Mouse (Mus musculus) monocyte, adult 2 months (primary cell): ENCODE data around the gene Hamp.

Experiments used
- DNase-seq, 2 experiments: peaks; one replicate each; pipeline ENCODE4 v3.0.0; 2022; ENCODE audit warnings: low spot score in 2 of 2, low read depth in 1 of 2

The Hamp gene

DNA sequence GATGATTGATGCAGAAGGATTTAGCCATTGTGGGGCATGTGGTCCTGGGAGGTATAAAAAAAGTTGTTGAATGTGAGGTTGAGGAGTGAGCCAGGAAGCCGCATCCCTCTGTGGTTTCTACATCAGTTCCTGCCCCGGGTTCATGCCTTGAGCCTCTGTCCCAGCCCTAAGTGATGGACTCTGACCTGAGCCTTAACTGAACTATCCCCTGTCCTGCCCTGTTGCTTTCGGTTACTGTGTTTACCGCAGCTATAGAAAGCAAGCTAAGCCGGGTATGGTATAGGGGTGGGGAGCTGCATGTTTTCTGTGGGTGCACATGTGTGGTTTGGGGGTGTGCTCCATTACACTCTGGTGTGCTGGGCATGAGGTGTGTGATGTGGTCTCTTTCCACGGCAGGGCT, 34.1 kb downstream of the Hamp start:
- DNase-seq = no peak

DNA sequence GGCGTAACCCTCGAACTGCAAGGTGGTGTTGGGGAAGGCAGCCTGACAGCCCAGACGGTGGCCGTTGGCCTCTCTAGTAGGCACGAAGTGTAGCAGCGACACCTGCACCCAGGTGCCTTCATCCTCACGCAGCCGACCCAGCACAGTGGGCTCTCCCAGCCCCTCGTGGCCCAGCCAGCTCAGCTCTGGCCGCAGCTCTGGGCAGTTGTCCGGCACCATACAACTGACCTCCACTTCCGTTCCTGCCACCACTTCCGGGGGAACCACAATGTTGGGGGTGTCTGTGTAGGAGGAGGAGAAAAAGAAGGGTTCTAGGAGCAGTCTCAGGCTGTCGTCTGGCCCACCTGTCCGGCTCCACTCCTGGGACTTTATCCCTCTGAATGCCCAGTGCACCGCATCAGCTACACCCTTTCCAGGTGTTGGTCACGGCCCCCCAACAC, 34.8 kb downstream of the Hamp start:
- no peak for DNase-seq

DNA sequence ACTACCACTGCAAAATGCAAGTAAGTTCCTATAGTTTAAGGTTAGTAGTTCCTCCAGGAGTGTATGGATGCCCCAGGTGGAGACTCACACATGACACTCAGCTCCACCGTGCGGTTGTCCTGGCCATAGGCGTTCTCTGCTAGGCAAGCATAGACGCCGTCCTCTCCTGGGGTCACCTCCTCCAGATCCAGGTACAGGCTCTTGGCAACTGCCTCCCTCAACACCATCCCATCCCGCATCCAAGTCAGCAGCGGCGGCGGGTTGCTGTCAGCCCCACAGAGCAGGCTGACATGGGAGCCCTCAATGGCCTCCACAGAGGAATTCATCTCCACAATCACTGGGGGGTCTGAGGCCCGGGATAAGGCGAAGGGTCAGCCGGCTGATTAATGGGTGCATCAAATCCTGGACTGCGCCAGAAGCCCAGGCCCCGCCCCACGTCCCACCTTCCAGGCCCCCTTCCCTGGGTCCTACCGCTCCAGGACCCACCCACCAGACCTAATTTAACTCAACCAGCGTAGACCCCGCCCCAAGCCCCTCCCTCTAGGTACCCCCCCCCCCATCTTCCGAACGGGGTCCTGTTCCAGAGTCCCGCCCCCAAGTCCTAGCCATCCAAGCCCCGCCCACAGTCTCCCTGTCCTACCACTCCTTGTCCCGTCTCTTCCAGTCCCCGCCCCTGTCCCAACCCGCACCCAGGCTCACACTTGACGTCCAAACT, 35.4 kb downstream of the Hamp start:
- DNase-seq = no peak

DNA sequence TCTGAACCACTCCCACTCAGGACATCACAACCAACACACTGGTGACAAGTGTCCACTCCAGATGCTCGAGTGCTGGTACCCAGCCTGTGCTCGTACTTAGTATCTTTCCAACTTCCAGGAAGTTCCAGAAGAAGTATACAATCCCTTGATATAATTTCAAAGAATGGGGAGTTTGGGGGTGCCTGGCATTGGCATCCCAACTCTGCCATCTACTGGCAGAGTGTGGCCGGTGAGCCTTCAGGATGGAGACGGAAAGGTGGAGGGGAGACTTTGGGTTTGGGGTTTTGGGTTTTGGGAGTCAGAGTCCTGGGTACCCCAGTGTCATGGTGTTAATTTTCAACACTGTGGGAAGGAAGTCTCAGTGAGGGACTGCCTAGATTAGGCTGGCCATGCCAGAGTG, 39.8 kb downstream of the Hamp start:
- DNase-seq = no peak

DNA sequence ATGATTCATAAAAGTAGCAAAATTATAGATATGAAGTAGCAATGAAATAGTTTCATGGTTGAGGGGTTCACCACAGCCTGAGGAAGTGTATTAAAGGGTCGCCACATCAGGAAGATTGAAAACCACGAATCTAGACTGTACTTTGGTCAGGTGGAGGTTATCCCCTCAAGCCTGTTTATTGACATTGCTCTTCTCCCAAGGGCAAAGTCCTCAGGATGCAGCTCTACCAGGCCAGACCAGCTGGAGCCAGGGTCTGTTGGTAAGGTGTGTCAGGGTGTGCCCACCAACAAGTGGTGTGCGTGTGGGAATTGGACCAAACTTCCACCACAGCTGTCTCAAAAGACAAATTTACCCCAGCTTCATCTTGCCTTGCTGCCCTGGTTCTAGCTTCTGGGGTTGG, 48.6 kb downstream of the Hamp start:
- no peak for DNase-seq

DNA sequence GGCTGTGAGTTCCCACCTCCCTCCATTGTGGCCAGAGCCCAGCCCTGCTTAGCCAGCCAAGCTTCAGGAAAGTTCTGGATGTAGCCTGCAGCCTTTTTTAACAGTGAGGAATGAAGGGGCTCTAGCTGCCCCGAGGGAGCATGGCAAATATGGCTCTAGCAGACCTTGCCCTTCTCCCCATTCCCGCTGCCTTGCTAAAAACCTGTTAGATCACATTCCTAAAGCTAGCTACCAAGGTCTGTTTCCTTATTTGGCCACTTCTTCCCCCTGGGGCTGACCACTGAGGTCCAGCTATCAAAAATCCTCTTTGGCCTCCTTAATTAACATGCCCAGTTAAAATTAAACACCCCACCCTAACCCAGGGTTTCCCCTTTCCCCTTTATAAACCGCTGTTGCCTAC, 51.3 kb downstream of the Hamp start:
- DNase-seq = no peak
